Mouse (Mus musculus): ENCODE measurements around the gene Arhgef2.

- TF ChIP-seq CTCF (IDR thresholded peaks at IDR 0.05; ENCODE audit: borderline replicate concordance, insufficient read depth, low read length), result no peak
- no peak for TF ChIP-seq POLR2A (IDR thresholded peaks at IDR 0.05; ENCODE audit: low read depth, low read length)
Measured at GRCm38 (mm10) chr3:88616951-88617500, 11.3 kb downstream of the Arhgef2 start.

Data from embryonic fibroblast, embryonic 13.5 days (primary cell).